Mouse (Mus musculus) heart, postnatal 0 days (tissue): ENCODE measurements around the gene Ube2c. TPM values are rescaled to one million over a fixed set of nuclear protein-coding genes. Genes with fewer than 3 reads are reported as not detected.

Source experiments
- ATAC-seq: fragments of 200-750 bp; cut with Nextera tagmentation; 2 replicates; pipeline ENCODE4 v1.8.0; 2017; ENCODE audit warnings: low read depth, moderate number of reproducible peaks, moderate library complexity; ENCODE audit not compliant: insufficient read depth
- DNase-seq: peaks from one replicate; pipeline ENCODE4 v3.0.0-alpha.2; 2016; ENCODE audit warnings: low spot score
- H3K27ac ChIP-seq: fragments of 300-500 bp; sonication (generic); 2 replicates; pipeline ENCODE4 v1.5.1; 2014; ENCODE audit warnings: low read depth, mild to moderate bottlenecking
- H3K27me3 ChIP-seq: fragments of 300-500 bp; sonication (generic); 2 replicates; pipeline ENCODE4 v1.6.1; 2014; ENCODE audit warnings: low read length, mixed read lengths; ENCODE audit not compliant: control insufficient read depth, insufficient read depth
- H3K36me3 ChIP-seq: fragments of 300-500 bp; sonication (generic); replicated peaks from 2 replicates; pipeline ENCODE4 v1.6.1; 2014; ENCODE audit warnings: low read length, mixed read lengths; ENCODE audit not compliant: control insufficient read depth, insufficient read depth
- H3K4me1 ChIP-seq: fragments of 300-500 bp; sonication (generic); 2 replicates; pipeline ENCODE4 v1.6.1; 2014; ENCODE audit warnings: antibody characterized with exemption; ENCODE audit not compliant: control insufficient read depth, insufficient read depth
- H3K4me2 ChIP-seq: fragments of 300-500 bp; sonication (generic); 2 replicates; pipeline ENCODE4 v1.6.1; 2014; ENCODE audit warnings: low read depth, mild to moderate bottlenecking, low read length, moderate library complexity
- H3K4me3 ChIP-seq: fragments of 300-500 bp; sonication (generic); 2 replicates; pipeline ENCODE4 v1.5.1; 2014; ENCODE audit warnings: low read depth, low read length
- H3K9ac ChIP-seq: fragments of 300-500 bp; sonication (generic); replicated peaks from 2 replicates; pipeline ENCODE4 v1.6.1; 2014; ENCODE audit warnings: low read depth, low read length, mixed read lengths
- H3K9me3 ChIP-seq: fragments of 300-500 bp; sonication (generic); replicated peaks from 2 replicates; pipeline ENCODE4 v1.6.1; 2016; ENCODE audit warnings: low read length; ENCODE audit not compliant: control insufficient read depth
- CTCF ChIP-seq: IDR thresholded peaks from 2 replicates; pipeline ENCODE4 v1.5.1; 2016; ENCODE audit warnings: antibody characterized with exemption, control low read depth, low read depth
- EP300 ChIP-seq: IDR thresholded peaks from 2 replicates; pipeline ENCODE4 v1.6.1; 2016; ENCODE audit warnings: antibody characterized with exemption, low read depth
- WGBS: fragments of 180-500 bp; shearing (Covaris S2); extraction: QIAGEN DNeasy Blood & Tissue Kit; methylation state at CpG from one replicate; pipeline ENCODE4 v1.1.7; 2014; 5-methylcytosine and 5-hydroxymethylcytosine counted together
- polyA plus RNA-seq: library from polyadenylated mRNA; unstranded; fragments of >200 nt; fragmentation: Nextera tagmentation; extraction: Ambion mirVana; gene quantifications from 2 replicates; pipeline ENCODE4 v1.2.1, GENCODE M21; 2015
- total RNA-seq: library from RNA; depleted of rRNA; stranded (reverse); fragments of >200 nt; gene quantifications from 2 replicates; pipeline ENCODE4 v1.2.3, GENCODE M21; 2014; ENCODE audit warnings: low replicate concordance

The Ube2c gene
- total and polyA plus RNA-seq, 2 experiments from 2014 or later: 117 to 175 TPM

GRCm38 (mm10) chr2:164783926-164784581 lies 14.4 kb downstream of the Ube2c start:
- peaks cover 8% of the 10 kb centered on the region; the same call in 1 of the 2 replicates for H3K36me3 ChIP-seq
- H3K9ac ChIP-seq: no peak overlapping the region
- H3K4me2 ChIP-seq: no peak overlapping the region
- H3K4me3 ChIP-seq: no peak overlapping the region
- H3K27me3 ChIP-seq: no peaks in the 10 kb centered on the region
- H3K4me1 ChIP-seq: peaks cover 20% of the 10 kb centered on the region
- DNase-seq (no peak), ATAC-seq (no peak)
- WGBS: 77% methylated on average over 7 of the region's 7 CpGs
- TF ChIP-seq CTCF (peak; percentile 21; the same call in 1 of the 2 replicates), EP300 (no peak)
- no peak overlapping the region for H3K27ac ChIP-seq
- no peaks in the 10 kb centered on the region for H3K9me3 ChIP-seq

DNA sequence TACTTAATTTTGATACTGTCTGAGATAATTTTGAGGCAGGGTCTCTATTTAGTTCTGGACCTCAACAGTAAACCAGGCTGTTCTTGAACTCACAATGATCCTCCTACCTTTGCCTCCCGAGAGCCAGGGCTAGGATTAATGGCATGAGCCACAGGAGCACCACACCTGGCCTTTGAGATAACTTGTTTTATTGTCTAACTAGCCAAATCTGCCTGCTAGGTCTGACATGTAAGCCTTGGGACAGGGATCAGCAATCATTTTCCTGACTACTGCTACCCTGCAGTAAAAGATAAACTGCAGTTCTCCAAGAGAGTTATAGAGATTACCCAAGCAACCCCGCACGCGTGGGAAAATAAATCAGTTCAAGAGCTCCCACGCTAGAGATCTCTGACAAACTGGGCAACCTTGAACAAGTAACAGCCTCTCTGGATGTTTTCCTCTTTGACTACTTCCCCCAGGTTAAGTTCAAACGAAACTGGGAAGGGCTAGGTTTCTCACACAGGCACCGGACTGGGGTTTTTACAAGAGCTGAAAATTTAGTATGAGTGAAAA lies 15.2 kb downstream of the Ube2c start:
- H3K9ac ChIP-seq: peak overlapping the region; percentile 77
- DNase-seq (no peak), ATAC-seq (no peak)
- peak overlapping the region; percentile 86 for H3K4me2 ChIP-seq
- no peaks in the 10 kb centered on the region for H3K27me3 ChIP-seq
- peaks cover 20% of the 10 kb centered on the region for H3K4me1 ChIP-seq
- H3K27ac ChIP-seq: peak overlapping the region; percentile 89
- no peak for TF ChIP-seq CTCF
- no peak for TF ChIP-seq EP300
- H3K36me3 ChIP-seq: peaks cover 9% of the 10 kb centered on the region; the same call in 1 of the 2 replicates
- 6% methylated on average over 7 of the region's 7 CpGs for WGBS
- peak overlapping the region; percentile 76 for H3K4me3 ChIP-seq
- no peaks in the 10 kb centered on the region for H3K9me3 ChIP-seq

GRCm38 (mm10) chr2:164785481-164786387 lies 16.0 kb downstream of the Ube2c start, which contains the start of gene Snx21:
Gene Snx21 (plus strand): TSS chr2:164785823.
- no peaks in the 10 kb centered on the region for H3K9me3 ChIP-seq
- peak within 1 kb of the TSS; percentile 89 for H3K27ac ChIP-seq
- ATAC-seq (peak; percentile 94), DNase-seq (peak; percentile 91)
- H3K36me3 ChIP-seq: peaks cover 14% of the 10 kb centered on the region; the same call in 1 of the 2 replicates
- WGBS: 1% methylated on average over 76 of the region's 89 CpGs
- peak within 1 kb of the TSS; percentile 76 for H3K4me3 ChIP-seq
- no peaks in the 10 kb centered on the region for H3K27me3 ChIP-seq
- peak; percentile 46 for TF ChIP-seq CTCF
- TF ChIP-seq EP300: no peak
- H3K4me2 ChIP-seq: peak within 1 kb of the TSS; percentile 86
- H3K9ac ChIP-seq: peak within 1 kb of the TSS; percentile 77
- H3K4me1 ChIP-seq: peaks cover 20% of the 10 kb centered on the region

DNA sequence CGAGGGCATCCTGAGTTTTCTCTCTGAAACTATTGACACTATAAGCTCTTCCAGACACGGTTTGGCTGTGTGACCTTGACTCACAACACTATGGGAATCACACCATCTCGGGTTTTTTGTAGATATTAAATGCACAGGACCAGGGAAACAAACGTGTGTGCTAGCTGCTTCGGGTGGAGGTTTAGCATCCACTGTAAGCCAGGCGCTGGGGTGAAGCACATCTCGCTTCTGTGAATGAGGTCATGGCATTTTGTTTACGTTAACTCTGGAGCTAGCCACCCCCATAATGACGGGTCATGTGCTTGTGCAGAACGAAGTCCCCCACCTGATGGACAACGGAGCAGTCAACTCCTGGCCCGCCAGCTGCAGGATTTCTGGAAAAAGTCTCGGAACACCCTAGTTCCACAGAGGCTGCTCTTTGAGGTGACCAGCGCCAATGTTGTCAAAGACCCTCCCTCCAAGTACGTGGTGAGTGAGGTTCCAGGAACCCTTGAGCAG lies 16.7 kb downstream of the Ube2c start:
- peak; percentile 12; the same call in 1 of the 2 replicates for ATAC-seq
- no peak for TF ChIP-seq EP300
- no peak for TF ChIP-seq CTCF
- DNase-seq: peak; percentile 43

DNA sequence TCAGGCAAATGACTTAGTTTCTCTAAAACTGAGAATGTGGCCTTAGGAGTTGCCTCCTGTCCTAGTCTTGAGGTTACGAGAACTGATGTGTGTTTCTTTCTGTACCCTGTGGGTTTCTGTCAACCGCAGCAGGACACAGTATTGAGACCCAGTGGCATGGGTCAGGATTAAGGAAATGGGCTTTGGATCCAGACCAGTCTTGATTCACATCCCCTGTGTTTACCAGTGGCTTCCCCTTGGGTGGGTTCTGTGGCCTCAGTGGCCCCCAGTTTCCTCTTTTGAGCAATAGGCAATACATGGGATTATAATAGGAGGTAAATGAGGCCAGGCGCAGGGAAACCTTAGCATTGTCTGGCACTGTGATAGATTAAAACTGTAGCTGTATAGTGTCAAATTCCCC lies 17.3 kb downstream of the Ube2c start:
- WGBS: 68% methylated on average over 3 of the region's 3 CpGs
- H3K4me1 ChIP-seq: peaks cover 20% of the 10 kb centered on the region
- peak overlapping the region; percentile 76 for H3K4me3 ChIP-seq
- no peaks in the 10 kb centered on the region for H3K27me3 ChIP-seq
- peak overlapping the region; percentile 77 for H3K9ac ChIP-seq
- H3K27ac ChIP-seq: peak overlapping the region; percentile 89
- peak overlapping the region; percentile 86 for H3K4me2 ChIP-seq
- TF ChIP-seq CTCF (no peak), EP300 (no peak)
- DNase-seq (no peak), ATAC-seq (no peak)
- H3K36me3 ChIP-seq: peaks cover 27% of the 10 kb centered on the region
- H3K9me3 ChIP-seq: no peaks in the 10 kb centered on the region

More for the DNA sequence above, 16.7 kb downstream of the Ube2c start:
- H3K4me1 ChIP-seq: peaks cover 20% of the 10 kb centered on the region
- peak overlapping the region; percentile 76 for H3K4me3 ChIP-seq
- H3K9me3 ChIP-seq: no peaks in the 10 kb centered on the region
- H3K27me3 ChIP-seq: no peaks in the 10 kb centered on the region
- WGBS: 4% methylated on average over 15 of the region's 15 CpGs
- peak overlapping the region; percentile 89 for H3K27ac ChIP-seq
- peak overlapping the region; percentile 77 for H3K9ac ChIP-seq
- H3K36me3 ChIP-seq: peaks cover 21% of the 10 kb centered on the region
- H3K4me2 ChIP-seq: peak overlapping the region; percentile 86
